Mouse (Mus musculus) heart, adult 2 months (tissue): ENCODE results near the gene Tmem63b.

Experiments used
- CTCF ChIP-seq: fragments of 200-600 bp; IDR thresholded peaks from 2 replicates; pipeline ENCODE4 v1.8.1; 2022; ENCODE audit warnings: antibody characterized with exemption, mild to moderate bottlenecking, moderate library complexity
- EP300 ChIP-seq: fragments of 200-500 bp; IDR thresholded peaks from 2 replicates; pipeline ENCODE4 v1.6.1; 2011; ENCODE audit warnings: low read depth, low read length, control low read depth; ENCODE audit not compliant: insufficient read depth
- POLR2A ChIP-seq: fragments of 200-500 bp; IDR thresholded peaks from 2 replicates; pipeline ENCODE4 v1.6.1; 2011; ENCODE audit warnings: mild to moderate bottlenecking, low read depth, low read length, control low read depth; ENCODE audit not compliant: insufficient read depth

DNA sequence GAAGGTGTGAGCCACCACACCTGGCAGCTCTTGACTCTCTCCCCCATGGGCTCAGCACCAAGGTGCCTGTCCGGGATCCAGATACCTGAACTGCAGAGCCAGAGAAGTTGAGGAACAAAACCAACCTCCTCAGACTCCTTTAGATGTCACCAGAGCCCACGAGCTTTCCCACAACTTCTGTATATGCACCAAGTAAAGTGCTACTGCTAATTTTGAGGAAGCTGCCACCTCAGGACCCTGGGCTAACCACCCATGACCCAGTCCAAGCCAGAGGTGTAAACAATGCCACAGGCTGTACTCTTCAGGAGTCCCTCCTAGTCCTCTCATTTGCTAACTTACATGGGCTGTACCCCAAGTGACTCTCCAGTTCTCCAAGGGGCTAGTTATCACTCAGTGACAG, 14.1 kb downstream of the Tmem63b start:
- TF ChIP-seq POLR2A (no peak), CTCF (no peak), EP300 (no peak)
